In the genomic region with DNA sequence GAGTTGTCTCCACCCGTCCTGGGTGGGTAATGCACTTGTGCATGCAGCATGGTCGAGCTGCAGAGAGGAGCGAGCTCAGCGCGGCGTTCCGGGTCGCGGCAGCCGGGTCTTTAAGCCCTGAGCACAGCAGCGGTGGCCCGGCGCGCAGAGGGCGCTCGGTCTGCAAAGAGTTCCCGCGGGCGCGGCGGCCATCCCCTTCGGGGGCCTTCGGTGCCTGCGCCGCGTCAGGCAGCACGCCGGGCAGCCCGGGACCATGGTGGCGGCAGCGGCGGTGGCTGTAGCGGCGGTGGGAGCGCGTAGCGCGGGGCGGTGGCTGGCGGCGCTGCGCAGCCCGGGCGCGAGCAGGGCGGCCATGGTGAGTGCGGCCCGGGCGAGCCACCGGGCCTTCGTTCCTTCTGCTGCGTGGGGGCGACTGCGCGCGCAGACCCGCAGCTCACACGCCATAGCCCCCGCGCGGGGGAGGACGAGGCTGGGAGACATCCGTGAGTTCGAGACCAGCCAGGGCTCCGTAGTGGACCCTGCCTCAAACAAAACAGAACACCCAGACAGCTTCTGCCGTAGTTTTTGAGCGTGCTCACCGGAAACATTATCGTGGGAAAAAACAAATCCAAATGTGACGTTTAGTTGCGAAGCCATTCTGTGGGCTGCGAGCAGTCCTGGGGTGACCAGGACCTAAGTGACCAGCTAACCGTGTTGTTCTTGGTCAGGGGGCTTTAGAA, we compare ENCODE assay signal across 8 mouse cellular contexts. TPM values are rescaled to one million over a fixed set of nuclear protein-coding genes. Genes with fewer than 3 reads are reported as not detected.
A peak's percentile ranks its signal among the peaks of the same experiment; 100 is the strongest.
DNase-seq lines count a peak whose midpoint lies in the region; ATAC-seq lines count a peak whose summit lies in the region.

Gene Pcbd2 (plus strand): TSS at position 249 of the 719 bp plus-strand sequence.

- no peaks in the 10 kb centered on the region for H3K9me3 ChIP-seq in intestine, embryonic 15.5 days

- H3K4me3 ChIP-seq in intestine, embryonic 15.5 days (replicated peaks): peak within 1 kb of the TSS; percentile 66

- H3K9ac ChIP-seq in intestine, embryonic 15.5 days: peak within 1 kb of the TSS; percentile 75

- DNase-seq in adrenal gland, postnatal 10 days: peak; percentile 93
- DNase-seq in embryo, embryonic 9.5 days (ENCODE audit: extremely low spot score): peak; percentile 89
- DNase-seq in gastrocnemius, postnatal 4 days (ENCODE audit: low spot score in 2 of 2): peak; percentile 81 to 87
- DNase-seq in left cerebral cortex, postnatal 14 days (ENCODE audit: low spot score in 2 of 2): peak; percentile 70 to 82
- DNase-seq in right cerebral cortex, postnatal 14 days: peak; percentile 88
- peak; percentile 76 to 86 for DNase-seq in urinary bladder, postnatal 36 days (ENCODE audit: low spot score in 2 of 2)

- under 1% methylated on average over 73 of the region's 73 CpGs for WGBS in intestine, embryonic 15.5 days

- intact Hi-C loops in left cerebral cortex, postnatal 14 days (cut with DNase I): loop anchor here (2.0 to 5.0 kb wide), 2 partner anchors 35 to 58 kb away; partner anchors contain the start of gene B230219D22Rik

- H3K36me3 ChIP-seq in intestine, embryonic 15.5 days: no peaks in the 10 kb centered on the region; the same call in 1 of the 2 replicates

- peak; percentile 91 for ATAC-seq in intestine, embryonic 15.5 days
- ATAC-seq in megakaryocyte-erythroid progenitor cell, adult 5-6 weeks (replicated peaks; ENCODE audit: low FRiP score, low TSS enrichment, poor library complexity, severe bottlenecking): peak; percentile 65

- H3K27ac ChIP-seq in intestine, embryonic 15.5 days: peak within 1 kb of the TSS; percentile 99

- no peaks in the 10 kb centered on the region for H3K27me3 ChIP-seq in intestine, embryonic 15.5 days (replicated peaks)

- no peaks in the 10 kb centered on the region for H3K4me1 ChIP-seq in intestine, embryonic 15.5 days (replicated peaks)

- peak within 1 kb of the TSS; percentile 70 for H3K4me2 ChIP-seq in intestine, embryonic 15.5 days (replicated peaks)

RNA-seq across cellular contexts. Expression of gene Pcbd2, which starts in this region (rescaled TPM):
- total RNA-seq in adrenal gland, postnatal 10 days (2021): 10 to 100 TPM; 73.5 to 74.7 TPM
- total RNA-seq in gastrocnemius, postnatal 4 days (2021): 10 to 100 TPM; 25.6 to 29.5 TPM
- polyA plus RNA-seq in intestine, embryonic 15.5 days (2015; fragmentation: Nextera tagmentation; extraction: Ambion mirVana): 68.6 and 71.8 TPM in 2 replicates
- total RNA-seq in left cerebral cortex, postnatal 14 days (2021): 10 to 100 TPM; 22.9 to 23.4 TPM
- total RNA-seq in megakaryocyte-erythroid progenitor cell, adult 5-6 weeks (2014; fragmentation: Nextera tagmentation): 25.5 and 33.1 TPM in 2 replicates
- total RNA-seq in megakaryocyte-erythroid progenitor cell, adult 5-6 weeks (2017): 12.9 and 23.9 TPM in 2 replicates

Comparison
In these comparisons a context has a peak if more than half of its experiments do, and no peak if none do; other contexts are left out.
1. Peak in every context shown above with its lines: DNase-seq, ATAC-seq, H3K4me3 ChIP-seq and H3K27ac ChIP-seq.